Comparison of ENCODE assay signal across 19 mouse cellular contexts in genomic region chr10:81345162-81345534, GRCm38 (mm10). TPM values are rescaled to one million over a fixed set of nuclear protein-coding genes. Genes with fewer than 3 reads are reported as not detected.
DNase-seq lines count a peak whose midpoint lies in the region; ATAC-seq and TF ChIP-seq lines count a peak whose summit lies in the region.
"Had no signal": no experiment of that assay in that cellular context is flagged by ENCODE, and none has a peak within 500 bp of the region (broad histone marks: within the 10 kb centered on the region; RNA-seq: fewer than 3 reads in every experiment).

No protein-coding gene starts in this region.

- H3K79me2 ChIP-seq in myocyte (ENCODE audit: control insufficient read depth, insufficient read depth): no peaks in the 10 kb centered on the region

- TF ChIP-seq POLR2A in testis, adult 2 months (IDR thresholded peaks at IDR 0.05; ENCODE audit: control insufficient read depth, low read depth, low read length): no peak
- no peak for TF ChIP-seq POLR2A in myocyte (IDR thresholded peaks at IDR 0.05; ENCODE audit: insufficient read length, low read depth)

- no peak overlapping the region for H3K4me3 ChIP-seq in testis, adult 2 months (ENCODE audit: control insufficient read depth, low read depth, low read length)
- H3K4me3 ChIP-seq in myocyte: no peak overlapping the region
- H3K4me3 ChIP-seq: embryonic facial prominence, embryonic 12.5 days; embryonic facial prominence, embryonic 15.5 days; forebrain, embryonic 12.5 days; hindbrain, embryonic 12.5 days; hindbrain, embryonic 15.5 days had no signal

- H3K27me3 ChIP-seq in testis, adult 2 months (ENCODE audit: control insufficient read depth, insufficient read depth, low read length): no peaks in the 10 kb centered on the region
- peaks cover 12% of the 10 kb centered on the region for H3K27me3 ChIP-seq in myocyte (ENCODE audit: control insufficient read depth, insufficient read depth, insufficient read length)

- H3ac ChIP-seq in myocyte (ENCODE audit: control insufficient read depth, insufficient read length): no peak overlapping the region

- DNase-seq in cerebellum, adult 11-12 months: peak; percentile 27
- DNase-seq in cerebellum, adult 18-20 months: no peak
- DNase-seq in testis, postnatal 10 days (ENCODE audit: low spot score): no peak
- no peak for DNase-seq in gastrocnemius, postnatal 10 days
- DNase-seq in B cell, adult 2 months: no peak
- DNase-seq: cerebellum, adult 2 months; gastrocnemius, postnatal 14 days; heart, adult 11 months had no signal

- no peaks in the 10 kb centered on the region for H3K36me3 ChIP-seq in testis, adult 2 months (ENCODE audit: control insufficient read depth, insufficient read depth, low read length)
- peaks cover 9% of the 10 kb centered on the region for H3K36me3 ChIP-seq in myocyte (ENCODE audit: control insufficient read depth, insufficient read depth)
- H3K36me3 ChIP-seq: hindbrain, embryonic 15.5 days had no signal

- H3K4me1 ChIP-seq in testis, adult 2 months (ENCODE audit: control insufficient read depth, insufficient read depth, low read length): peaks cover 40% of the 10 kb centered on the region

- no peak for TF ChIP-seq CTCF in testis, adult 2 months (IDR thresholded peaks at IDR 0.05; ENCODE audit: control insufficient read depth, insufficient read depth, insufficient replicate concordance, low read depth, low read length)

- no peak overlapping the region for H3K4me2 ChIP-seq in myocyte (ENCODE audit: low read depth)
- H3K4me2 ChIP-seq: embryonic facial prominence, embryonic 12.5 days; embryonic facial prominence, embryonic 15.5 days; forebrain, embryonic 12.5 days; heart, embryonic 11.5 days; hindbrain, embryonic 12.5 days; hindbrain, embryonic 15.5 days had no signal

- peak overlapping the region; percentile 30; the same call in 1 of the 2 replicates for H3K27ac ChIP-seq in testis, adult 2 months (ENCODE audit: control insufficient read depth, insufficient read depth, low read depth, low read length)
- H3K27ac ChIP-seq: embryonic facial prominence, embryonic 12.5 days; embryonic facial prominence, embryonic 15.5 days; forebrain, embryonic 12.5 days; hindbrain, embryonic 12.5 days; hindbrain, embryonic 15.5 days had no signal

- no peak for ATAC-seq in CD4-positive, CD25-positive, alpha-beta regulatory T cell, adult 4 months
- ATAC-seq: forebrain, embryonic 16.5 days; intestine, postnatal 0 days had no signal

TF ChIP-seq in myocyte, 11 proteins besides CTCF, POLR2A, EP300 and RAD21:
- TF ChIP-seq POLR2AphosphoS2 (IDR thresholded peaks at IDR 0.05; ENCODE audit: insufficient read length, low read depth): peak; percentile 44
- TF ChIP-seq MYOG (IDR thresholded peaks at IDR 0.05; ENCODE audit: control insufficient read depth in 1 of 3, insufficient read depth in 1 of 3, insufficient read length in 2 of 3, low read depth in 2 of 3): no peak

RNA-seq across cellular contexts. Expression of gene Gipc3, which starts 2.1 kb away (rescaled TPM):
- polyA plus RNA-seq in testis, adult 2 months (2012; rRNA removed): 3.3 and 4.1 TPM in 2 replicates
- polyA plus RNA-seq in myocyte (2012; fragmentation: generic; extraction: Trizol): 0.10 TPM
- polyA plus RNA-seq in CD4-positive, CD25-positive, alpha-beta regulatory T cell, adult 4 months (2017; shearing (Covaris generic)): under 1 TPM; 0.15 to 0.28 TPM
- 1 to 10 TPM in 1 of 2 experiments, under 1 TPM in 1; 0.96 to 1.3 TPM for total RNA-seq in gastrocnemius, postnatal 10 days (2021)
- polyA plus RNA-seq: embryonic facial prominence, embryonic 12.5 days; forebrain, embryonic 12.5 days; forebrain, embryonic 16.5 days; heart, embryonic 11.5 days; hindbrain, embryonic 12.5 days; hindbrain, embryonic 15.5 days had no signal

RNA-seq across cellular contexts. Expression of gene Hmg20b, which starts 5.1 kb away (rescaled TPM):
- polyA plus RNA-seq in testis, adult 2 months (2012; rRNA removed): 23.0 and 27.7 TPM in 2 replicates
- polyA plus RNA-seq in myocyte (2012; fragmentation: generic; extraction: Trizol): 80.2 TPM
- polyA plus RNA-seq in CD4-positive, CD25-positive, alpha-beta regulatory T cell, adult 4 months (2017; shearing (Covaris generic)): 10 to 100 TPM; 14.4 to 17.3 TPM
- 10 to 100 TPM; 26.8 to 41.9 TPM for total RNA-seq in gastrocnemius, postnatal 10 days (2021)

RNA-seq across cellular contexts. Expression of gene Mfsd12, which starts 12.1 kb away (rescaled TPM):
- polyA plus RNA-seq in testis, adult 2 months (2012; rRNA removed): 33.1 and 39.7 TPM in 2 replicates
- 21.7 TPM for polyA plus RNA-seq in myocyte (2012; fragmentation: generic; extraction: Trizol)
- polyA plus RNA-seq in CD4-positive, CD25-positive, alpha-beta regulatory T cell, adult 4 months (2017; shearing (Covaris generic)): 1 to 10 TPM; 1.3 to 1.5 TPM
- 1 to 10 TPM; 4.5 to 7.5 TPM for total RNA-seq in gastrocnemius, postnatal 10 days (2021)

RNA-seq across cellular contexts. Expression of gene Tbxa2r, which starts 16.6 kb away (rescaled TPM):
- polyA plus RNA-seq in testis, adult 2 months (2012; rRNA removed): 0.47 and 0.91 TPM in 2 replicates
- polyA plus RNA-seq in myocyte (2012; fragmentation: generic; extraction: Trizol): 0.16 TPM
- 10 to 100 TPM; 19.3 to 22.0 TPM for polyA plus RNA-seq in CD4-positive, CD25-positive, alpha-beta regulatory T cell, adult 4 months (2017; shearing (Covaris generic))
- total RNA-seq in gastrocnemius, postnatal 10 days (2021): 1 to 10 TPM; 2.3 to 3.8 TPM

RNA-seq across cellular contexts. Expression of gene 4930404N11Rik, which starts 20.5 kb away (rescaled TPM):
- polyA plus RNA-seq in testis, adult 2 months (2012; rRNA removed): 273 and 296 TPM in 2 replicates
- 0.92 TPM for polyA plus RNA-seq in myocyte (2012; fragmentation: generic; extraction: Trizol)
- 1 to 10 TPM in 1 of 2 experiments, under 1 TPM in 1; 0.34 to 2.0 TPM for polyA plus RNA-seq in CD4-positive, CD25-positive, alpha-beta regulatory T cell, adult 4 months (2017; shearing (Covaris generic))
- total RNA-seq in gastrocnemius, postnatal 10 days (2021): 1 to 10 TPM in 1 of 2 experiments, under 1 TPM in 1; 0.85 to 1.4 TPM
